Mouse (Mus musculus) lung, postnatal 36 days (tissue): ENCODE data around the gene Atp2a1.

Experiments
- DNase-seq: peaks from one replicate; pipeline ENCODE4 v3.0.0; 2022; ENCODE audit warnings: mixed read lengths

Atp2a1 gene

DNA sequence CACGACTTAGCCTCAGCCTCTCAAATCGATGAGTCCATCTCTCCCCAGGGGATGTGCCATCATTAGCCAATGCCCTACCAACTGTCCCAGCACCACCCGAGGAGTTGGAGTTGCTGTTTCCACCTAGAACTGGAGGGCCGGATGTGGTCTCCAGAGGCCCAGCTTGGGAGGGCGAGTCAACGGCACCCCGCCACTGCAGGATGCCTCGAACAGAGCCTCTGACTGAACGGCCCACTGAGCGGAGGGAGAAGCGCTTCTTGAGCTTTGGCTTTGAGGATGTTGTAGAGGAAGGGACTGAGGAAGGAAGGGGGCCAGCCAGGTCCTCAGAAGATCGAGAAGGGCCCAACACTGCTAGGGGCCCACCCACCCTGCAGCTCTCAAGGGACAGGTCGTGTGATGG lies 9.4 kb upstream of the Atp2a1 start:
- no peak for DNase-seq

DNA sequence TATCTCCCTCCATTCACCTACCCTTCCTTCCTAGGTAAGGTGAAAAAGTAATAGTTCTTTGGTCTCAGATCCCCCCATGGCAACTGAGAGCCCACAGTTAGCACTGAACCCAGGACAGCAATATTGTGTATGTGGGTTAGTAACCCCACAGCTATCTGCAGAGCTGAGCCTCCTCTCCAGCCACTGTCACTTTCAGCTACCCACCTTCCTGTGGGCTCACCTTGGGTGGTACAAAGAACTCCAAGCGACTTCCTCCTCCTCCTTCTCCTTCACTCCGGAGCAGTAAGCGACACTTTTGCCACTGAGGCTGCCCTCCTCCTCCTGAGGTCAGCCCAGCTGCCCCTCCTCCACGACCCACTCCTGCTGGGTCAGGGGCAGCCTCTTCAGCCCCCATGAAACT lies 8.9 kb upstream of the Atp2a1 start:
- no peak for DNase-seq

DNA sequence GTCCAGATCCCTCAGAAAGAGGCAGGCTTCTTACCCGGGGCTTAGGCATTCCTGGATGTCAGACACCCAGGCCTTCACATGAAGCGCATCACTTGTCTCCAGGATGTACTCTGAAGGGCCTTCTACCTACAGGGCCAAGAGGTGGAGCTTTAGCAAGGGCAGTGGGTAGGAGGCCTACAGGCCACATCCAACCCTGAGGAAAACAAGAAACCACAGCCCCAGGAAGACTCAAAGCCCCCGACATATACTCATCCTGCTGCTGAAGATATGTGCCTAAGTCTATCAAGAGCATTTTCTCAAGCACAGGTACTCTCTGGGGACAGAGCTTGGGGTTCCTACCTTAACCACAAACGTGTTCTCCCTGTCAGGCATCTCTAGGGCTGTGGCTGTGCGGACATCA lies 8.5 kb upstream of the Atp2a1 start:
- DNase-seq: no peak

DNA sequence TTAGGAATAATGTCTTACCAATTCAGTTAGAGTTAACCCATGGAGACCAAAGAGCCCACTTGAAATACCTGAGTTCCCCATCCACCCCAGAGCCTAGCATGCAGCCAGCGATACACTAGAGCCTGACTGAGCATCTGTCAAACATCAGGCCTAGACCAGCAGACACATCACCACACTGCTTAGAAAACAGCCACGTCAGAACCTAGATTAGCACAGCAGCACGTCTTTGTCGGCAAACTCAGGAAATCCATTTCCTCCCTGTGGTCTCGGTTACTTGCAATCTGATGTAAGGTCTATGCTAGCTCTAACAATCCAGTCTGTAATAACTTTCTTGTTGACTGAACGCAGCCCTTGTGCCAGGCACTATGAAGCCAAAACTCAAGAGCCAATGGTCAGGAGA lies 7.2 kb upstream of the Atp2a1 start:
- DNase-seq: no peak

DNA sequence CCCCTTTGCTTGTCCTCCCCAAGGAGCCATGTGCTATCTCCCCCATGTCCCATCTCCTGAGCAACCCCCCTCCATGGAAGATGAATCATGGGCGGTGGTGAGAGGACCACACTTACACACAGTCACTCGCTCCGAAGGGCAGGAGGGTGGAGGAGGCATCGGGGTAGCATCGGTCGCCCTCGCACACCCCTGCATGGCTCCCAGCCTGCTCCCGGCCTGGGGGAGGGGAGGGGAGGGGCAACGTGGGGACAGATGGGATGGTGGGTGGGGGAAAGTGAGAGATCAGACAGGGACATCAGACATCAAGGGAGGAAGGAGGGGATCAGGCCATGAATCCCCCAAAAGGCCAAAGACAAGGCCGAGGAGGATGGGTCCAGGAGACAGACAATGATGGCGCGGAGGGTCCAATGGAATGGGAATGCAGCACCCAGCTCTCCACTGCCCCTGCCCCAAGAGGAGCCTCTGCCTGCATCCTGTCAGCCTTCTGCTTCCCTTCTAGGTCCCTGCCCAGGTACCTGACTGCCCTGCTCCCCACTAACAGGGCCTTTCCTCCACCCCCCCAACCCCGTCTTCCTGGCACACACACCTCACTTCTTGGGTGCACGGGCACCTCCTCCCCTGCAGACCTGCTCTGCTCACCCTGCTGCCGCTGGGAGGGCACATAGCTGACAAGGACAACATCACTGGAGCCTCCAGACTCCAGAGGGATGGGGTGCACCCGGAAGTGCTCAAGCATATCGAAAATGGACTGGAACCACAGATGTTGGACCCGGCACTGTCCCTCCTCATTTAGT lies 5.1 kb upstream of the Atp2a1 start:
- no peak for DNase-seq

DNA sequence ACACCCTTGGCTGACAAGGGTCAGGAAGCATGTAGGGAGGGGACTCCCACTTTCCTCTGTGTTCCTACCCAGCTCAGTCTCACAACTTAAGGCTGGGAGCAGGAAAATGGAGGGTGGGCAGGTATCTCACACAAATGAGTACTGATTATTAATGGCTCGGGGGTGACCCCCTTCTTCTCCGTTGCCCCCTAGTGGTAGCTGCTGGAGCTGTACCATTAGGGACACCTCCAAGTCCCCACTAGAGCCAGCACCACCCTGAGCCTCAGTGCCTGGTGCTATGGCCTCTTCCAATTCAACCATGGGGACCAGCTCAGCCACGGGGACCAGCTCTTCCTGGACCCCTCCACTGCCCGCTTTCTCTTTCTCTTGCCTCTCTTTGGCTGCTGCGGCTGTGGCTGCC lies 4.4 kb upstream of the Atp2a1 start:
- peak; percentile 44 for DNase-seq

DNA sequence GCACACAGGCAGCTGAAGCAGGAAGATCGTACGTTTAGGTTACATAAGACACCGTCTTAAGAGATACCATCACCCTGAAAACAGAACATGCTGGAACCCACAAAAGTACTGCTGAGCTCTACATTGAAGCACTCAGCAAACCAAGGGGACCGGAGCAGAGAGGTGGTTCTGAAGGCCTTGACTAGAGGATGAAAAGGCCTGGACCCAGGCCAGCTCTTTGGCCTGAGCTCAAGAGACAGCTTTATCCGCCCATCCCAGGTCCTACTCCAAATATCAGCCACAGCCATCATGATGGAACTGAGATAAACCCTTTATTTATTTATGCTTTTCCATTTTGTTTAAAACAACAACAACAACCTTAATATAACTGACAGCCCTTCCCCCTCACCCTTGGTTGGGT lies 3.8 kb upstream of the Atp2a1 start:
- DNase-seq: no peak

DNA sequence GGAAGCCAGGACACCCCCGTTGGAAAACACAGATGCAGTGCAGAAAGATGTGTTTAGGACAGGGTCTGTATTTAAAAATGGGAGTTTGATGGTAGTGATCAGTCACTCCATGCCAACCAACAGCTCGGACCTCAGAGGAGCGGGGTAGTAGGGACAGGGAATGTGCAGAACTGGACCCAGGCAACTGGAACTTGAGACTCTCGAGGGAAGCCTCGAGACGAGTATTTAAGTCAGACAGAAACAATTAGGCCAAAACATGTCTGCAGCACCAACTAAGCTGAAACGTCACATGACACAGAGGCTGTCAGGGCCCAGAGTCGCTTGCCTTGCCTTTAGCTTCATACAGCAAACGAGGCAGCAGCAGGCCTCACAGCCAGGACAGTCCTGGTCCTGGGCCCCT lies 3.2 kb upstream of the Atp2a1 start:
- no peak for DNase-seq

DNA sequence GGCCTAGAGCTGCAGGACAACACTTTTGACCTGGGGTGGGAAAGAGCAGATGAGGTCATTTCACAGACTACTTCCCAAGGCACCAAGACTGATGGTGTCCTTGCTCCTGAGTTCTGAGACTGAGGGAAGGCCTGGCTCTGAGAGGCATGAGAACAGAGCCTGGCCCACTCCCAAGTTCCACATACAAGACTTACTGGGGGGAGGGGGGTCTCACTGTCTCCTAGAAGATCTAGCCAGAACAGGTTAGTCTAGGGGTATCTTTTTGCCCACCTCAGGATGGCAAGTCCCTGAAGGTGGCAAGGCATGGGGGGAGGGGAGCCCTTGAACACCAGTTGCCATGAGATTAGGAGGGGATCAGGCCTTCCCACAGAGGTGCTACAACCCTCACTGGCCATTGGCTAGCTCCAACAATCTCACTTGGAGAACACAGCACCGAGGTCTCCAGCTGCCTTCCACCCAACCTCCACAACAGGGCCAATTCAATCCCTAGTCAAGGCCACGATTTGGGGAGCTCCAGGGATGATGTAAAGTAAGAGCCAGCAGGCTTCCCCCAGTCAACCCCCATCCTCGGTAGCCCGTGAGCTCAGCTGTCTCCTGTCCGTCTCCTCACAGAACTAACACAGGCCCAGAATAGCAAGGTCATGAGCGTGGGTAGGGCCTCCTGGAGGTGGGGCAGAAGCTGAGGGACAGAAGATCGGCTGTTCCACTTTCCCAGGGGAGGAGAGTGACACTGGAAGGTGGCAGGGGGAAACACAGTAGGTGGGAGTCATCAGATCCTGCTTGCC lies 2.5 kb upstream of the Atp2a1 start:
- peak; percentile 22 for DNase-seq

DNA sequence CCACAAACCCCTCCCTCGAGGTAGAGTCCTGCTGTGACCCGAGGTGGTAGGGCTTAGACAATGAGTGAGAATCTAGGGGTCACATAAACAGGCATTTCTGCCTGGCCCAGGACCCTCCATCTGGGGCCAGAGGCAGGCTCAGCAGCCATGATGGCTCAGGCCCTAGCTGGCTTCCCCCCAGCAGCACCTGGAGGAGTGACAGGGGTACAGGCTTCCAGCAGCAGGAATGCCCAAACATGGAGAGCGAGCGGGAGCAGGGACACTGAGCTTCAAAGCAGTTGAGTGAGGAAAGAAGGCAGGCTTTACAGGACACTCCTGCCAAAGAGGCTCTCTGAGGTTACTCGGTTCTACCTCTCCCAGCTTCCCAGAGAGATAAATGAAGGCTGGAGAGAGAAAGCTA lies 1.9 kb upstream of the Atp2a1 start:
- no peak for DNase-seq

DNA sequence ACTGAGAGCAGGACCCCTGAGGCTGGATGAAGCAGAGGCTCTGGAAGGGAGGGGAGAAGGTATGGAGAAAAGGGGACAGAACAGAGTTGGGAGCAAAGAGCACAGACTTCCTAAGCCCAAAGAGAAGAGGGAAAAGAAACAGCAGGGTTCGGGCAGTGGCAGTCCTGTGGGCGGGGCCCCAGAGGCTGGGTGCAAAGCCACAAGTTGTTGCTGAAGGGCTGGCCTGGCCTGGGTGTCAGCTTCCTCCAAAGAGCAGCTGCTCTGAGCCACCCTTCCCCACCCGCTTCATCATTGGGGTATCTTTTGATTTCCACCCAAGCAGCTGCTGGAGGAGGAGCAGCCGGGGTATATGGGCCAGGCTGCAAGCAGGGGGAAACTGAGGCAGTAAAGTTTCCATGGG lies 1.2 kb upstream of the Atp2a1 start:
- DNase-seq: peak; percentile 47

DNA sequence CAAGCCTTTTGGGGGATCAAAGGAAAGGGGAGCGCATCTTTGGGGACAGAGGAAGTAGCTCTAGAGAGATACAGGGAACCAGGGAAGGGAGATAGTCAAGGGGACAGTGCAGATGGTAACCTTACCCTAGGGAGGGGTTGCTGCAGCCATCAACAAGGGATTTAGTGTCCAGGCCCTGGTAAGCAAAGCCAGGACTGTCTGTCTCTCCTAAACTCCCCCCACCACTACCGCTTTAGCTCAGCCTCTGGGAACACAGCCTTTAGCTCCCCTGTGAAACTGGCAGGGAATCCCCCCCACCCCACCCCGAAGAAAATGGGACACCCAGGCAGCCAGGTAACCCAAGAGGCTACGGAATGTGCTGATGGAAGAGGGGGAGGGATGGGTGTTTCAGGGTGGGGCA lies 639 bp upstream of the Atp2a1 start:
- DNase-seq: no peak

DNA sequence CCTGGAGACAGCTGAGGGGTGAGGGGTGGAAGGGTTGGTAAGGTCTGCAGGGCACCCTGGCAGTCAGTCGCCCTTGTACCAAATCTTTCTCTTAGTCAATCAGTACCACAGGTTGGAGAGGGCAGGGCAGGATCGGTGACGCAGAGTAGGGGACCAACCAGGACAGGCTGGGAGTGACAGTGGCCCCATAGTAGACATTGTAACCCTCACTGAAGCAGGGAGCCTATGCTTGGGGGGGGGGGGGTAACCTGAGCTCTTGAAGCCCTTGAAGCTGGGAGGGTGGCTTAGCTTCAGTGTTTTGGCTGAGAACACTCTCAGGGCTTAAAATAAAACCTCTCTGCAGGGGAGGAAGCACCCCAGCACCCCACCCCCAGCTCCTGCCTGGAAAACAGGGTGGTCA lies 1.3 kb downstream of the Atp2a1 start:
- DNase-seq: no peak

DNA sequence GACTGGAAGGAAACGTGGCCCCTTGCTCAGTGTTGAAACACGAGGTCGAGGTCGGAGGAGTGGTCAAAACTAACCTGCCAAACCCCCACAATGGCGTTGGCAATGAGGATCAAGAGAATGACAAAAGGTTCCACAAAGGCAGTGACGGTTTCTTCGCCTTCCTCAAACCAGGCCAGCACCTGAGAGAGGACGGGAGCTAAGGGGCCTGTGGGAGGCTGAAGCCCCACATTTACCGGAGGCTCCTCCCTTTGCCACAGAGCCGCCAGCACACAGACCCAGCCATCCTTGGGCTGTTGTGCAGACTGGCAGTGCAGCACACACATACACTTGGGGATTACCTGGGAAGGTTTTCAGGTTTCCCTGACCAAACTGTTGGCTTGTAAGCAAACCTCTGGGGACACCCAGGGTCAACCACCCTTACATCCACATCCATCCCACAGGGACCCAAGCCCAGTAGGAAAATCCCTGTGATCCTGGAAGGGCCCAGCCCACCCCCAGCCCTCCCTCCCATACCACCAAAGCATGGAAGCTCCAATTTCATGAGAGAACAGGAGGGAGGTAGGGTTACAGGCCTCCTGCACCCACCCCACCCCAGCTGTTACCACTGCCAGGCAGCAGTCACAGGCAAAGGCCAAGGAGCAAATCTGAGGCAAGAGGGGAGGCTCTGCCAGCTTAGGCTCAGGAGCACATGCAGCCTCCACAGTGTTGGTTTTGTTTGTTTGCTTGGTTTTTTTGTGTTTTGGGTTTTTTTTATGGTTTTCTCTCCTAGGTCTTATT lies 2.1 kb downstream of the Atp2a1 start:
- no peak for DNase-seq

DNA sequence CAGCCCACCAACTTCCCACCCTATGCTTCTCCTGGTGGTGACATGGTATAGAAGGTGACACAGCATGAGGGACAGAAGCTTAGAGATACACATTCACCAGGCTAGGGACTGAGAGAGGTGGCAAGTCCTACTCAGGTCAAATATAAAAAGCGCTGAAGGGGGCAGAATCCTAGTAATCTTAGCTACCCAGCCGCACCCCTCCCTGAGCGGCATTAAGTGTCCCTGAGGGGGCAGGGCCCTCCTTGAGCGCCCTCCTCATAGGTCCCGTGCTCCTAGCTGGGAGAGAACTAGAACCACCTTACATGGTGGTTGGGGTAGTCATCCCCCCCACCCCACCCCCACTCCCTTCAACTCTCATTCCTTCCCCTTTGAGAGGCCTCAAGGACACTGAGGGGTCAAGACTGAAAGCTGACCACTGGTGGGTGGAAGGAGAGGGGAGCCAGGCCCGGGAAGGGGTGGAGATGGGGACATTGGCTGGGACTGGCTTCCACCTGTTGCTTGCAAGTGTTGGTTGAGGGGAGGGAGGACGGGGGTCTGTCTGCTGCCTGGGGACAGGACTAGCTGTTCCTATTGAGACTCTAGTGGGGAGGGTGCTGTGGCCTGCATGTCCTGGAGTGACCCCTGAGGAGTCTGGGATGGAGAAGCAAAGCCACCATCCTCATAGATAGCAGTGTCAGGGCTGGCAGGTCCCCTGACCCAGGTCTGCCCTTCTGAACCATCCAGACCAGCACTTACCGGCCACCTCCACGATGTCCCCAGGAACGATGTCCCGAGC lies 3.9 kb downstream of the Atp2a1 start:
- no peak for DNase-seq

DNA sequence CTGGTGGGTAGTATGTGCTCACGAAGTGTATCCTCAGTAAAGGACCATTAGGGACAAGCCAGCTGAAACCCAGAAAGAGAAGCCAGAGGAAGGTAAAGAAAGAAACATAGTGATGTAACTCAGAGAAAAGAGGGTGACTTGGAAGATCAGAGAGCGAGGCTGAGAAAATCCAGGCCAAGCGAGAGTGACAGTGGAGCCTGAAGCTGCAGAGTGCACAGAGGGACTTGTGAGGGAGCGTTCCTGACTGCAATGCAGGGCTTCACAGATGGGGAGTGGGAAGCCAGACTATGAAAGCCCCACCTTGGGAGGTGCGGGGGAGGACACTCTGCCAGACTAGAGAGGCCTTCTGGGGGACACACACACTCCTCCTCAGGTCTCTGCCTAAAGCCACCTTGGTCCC lies 4.7 kb downstream of the Atp2a1 start:
- DNase-seq: no peak

DNA sequence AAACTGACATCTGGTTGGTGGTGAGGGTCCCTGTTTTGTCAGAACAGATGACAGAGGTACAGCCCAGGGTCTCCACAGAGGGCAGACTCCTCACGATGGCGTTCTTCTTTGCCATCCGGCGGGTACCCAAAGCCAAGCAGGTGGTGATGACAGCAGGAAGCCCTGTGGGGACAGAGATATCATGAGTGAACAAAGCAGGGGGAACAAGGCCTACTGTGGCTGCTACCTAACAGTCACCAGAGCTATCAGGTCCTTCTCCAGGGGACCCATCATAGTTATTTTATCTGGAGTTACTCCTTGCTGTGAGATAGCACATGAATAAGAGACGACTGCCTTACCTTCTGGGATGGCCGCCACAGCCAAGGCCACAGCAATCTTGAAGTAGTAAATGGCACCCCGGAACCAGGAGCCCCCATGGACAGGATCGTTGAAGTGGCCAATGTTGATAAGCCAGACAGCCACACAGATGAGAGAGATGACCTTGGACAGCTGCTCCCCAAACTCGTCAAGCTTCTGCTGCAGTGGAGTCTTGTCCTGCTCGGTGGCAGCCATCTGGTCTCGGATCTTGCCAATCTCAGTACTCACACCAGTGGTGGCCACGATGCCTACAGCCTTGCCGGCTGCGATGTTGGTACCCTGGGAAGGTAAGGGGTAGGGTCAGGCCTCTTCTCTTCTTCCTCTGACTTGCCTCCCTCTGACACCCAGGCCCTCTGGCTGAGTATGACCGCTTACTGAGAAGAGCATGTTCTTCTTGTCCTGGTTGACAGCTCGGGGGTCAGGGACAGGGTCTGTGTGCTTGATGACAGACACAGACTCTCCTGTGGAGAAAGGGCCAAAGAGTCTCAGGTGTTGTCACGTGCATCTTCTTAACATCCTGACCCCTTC lies 6.3 kb downstream of the Atp2a1 start:
- no peak for DNase-seq

DNA sequence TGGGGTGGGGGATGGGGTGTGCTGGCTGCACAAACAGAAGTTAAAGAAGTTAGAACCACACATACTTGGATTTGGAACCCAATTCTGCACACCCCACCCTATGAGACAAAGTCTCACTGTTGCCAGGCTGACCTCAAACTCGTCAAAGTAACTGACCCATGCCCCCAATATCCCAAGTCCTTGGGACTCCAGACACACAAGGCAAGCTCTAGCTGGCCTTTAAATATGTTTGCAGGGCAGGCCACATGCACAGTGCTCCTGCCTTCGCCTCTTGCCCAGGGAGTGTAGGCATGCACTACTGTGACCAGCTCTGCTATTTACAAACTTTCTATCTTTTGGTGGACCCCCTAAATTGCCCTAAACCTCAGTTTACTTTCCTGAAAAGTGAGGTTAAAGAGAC lies 7.7 kb downstream of the Atp2a1 start:
- no peak for DNase-seq

DNA sequence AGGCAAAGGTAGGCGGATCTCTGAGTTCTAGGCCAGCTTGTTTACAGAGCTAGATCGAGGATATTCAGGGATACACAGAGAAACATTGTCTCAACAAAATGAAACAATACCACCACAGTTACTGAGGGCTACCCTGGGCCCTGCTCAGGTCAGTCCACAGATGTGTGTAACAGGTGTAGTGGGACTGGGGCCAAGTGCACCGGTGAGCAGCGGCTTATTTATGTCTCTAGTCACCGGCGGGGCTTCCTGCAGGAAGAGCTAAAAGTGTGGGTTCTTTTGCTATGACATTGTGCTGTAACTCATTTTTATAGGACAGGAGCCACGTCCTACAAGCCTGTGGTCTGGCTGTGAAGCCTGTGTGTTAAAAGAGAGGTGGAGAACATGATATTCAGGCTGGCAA lies 9.0 kb downstream of the Atp2a1 start:
- DNase-seq: no peak

DNA sequence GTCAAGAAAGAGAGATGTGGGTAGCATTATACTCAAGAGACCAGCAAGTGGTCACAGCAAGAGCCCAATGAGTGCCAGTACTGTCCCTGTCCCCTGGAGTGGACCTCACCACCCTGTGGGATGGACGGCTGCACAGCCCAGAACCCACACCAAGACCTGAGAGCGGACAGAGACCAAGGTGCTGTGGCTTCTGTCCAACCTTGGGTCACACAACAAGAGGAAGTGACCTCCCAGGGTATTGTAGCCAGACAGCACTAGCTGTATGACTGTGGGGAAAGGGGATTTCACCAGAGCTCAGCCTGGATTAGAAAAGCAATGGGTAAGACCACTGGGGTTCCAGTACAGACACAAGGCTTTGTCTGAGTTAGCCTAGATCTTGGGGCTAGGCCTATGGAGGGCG lies 10.7 kb downstream of the Atp2a1 start:
- DNase-seq: no peak

DNA sequence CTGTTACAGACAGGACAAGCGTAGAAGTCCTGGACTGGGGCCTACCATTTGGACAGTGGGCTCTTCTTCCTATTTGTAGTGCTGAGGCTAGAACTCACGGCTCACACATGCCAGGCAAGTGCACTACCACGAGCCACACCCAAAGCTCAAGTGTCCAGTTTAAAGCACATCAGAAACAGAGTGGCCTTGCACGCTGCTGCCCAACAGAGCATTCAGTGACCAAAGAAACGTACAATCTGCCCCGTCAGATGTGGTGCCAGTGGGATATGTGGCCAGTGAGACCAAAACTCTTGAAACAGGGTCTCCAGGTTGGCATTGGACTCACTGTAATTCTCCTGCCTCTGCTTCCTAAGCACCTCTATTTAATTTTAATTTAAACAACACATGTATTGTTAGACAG lies 12.3 kb downstream of the Atp2a1 start:
- DNase-seq: no peak

DNA sequence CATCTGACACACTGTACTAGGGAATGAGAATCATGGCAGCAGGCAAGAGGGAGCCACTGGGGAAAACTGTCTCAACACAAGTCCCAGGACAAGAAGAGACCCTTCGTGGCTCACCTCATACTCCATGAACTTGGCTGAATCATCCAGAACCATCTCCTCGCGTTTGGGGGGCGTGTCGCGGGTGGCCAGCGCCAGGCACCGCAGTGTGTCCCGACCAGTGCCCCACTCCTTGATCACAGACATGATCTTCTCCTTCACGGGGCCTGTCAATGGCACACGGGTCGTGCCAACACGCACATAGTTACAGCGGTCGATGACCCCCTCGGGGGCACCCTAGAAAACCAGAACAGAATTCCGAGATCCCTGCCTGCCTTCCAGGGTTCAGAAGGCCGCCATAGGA lies 12.9 kb downstream of the Atp2a1 start:
- no peak for DNase-seq
